Mouse (Mus musculus): ENCODE measurements at regions not wholly inside any gene's neighbourhood (a gene's known extent, or its start where the extent isn't known, plus 50 kb on each side); places are given as distances from the start of the nearest gene placed in this dataset.

- no peak overlapping the region for H3K4me2 ChIP-seq (ENCODE audit: insufficient read depth, low read depth, poor library complexity, severe bottlenecking)
- no peaks in the 10 kb centered on the region for H3K79me2 ChIP-seq (replicated peaks; ENCODE audit: control insufficient read depth, extremely low read depth, insufficient read depth, poor library complexity, severe bottlenecking)
- no peaks in the 10 kb centered on the region for H3K27me3 ChIP-seq (replicated peaks)
- DNase-seq (ENCODE audit: extremely low read depth), result no peak
- no peaks in the 10 kb centered on the region for H3K36me3 ChIP-seq (replicated peaks in 1 of 2; ENCODE audit: control insufficient read depth in 1 of 2, insufficient read depth in 1 of 2, low read length in 1 of 2)
- no peaks in the 10 kb centered on the region for H3K9me3 ChIP-seq (replicated peaks; ENCODE audit: low read length)
- H3K9ac ChIP-seq (ENCODE audit: insufficient read depth, low read depth), result no peak overlapping the region
- H3K4me3 ChIP-seq (replicated peaks in 1 of 3; ENCODE audit: low read depth in 2 of 3, low read length in 2 of 3, poor library complexity in 1 of 3), result no peak overlapping the region
- TF ChIP-seq ELF1 (IDR thresholded peaks at IDR 0.05; ENCODE audit: low read depth, low read length), result no peak
- TF ChIP-seq NRF1 (IDR thresholded peaks at IDR 0.05; ENCODE audit: low read depth, low read length), result no peak
- TF ChIP-seq EP300 (IDR thresholded peaks at IDR 0.05; ENCODE audit: low read length), result no peak
- TF ChIP-seq KAT2A (IDR thresholded peaks at IDR 0.05; ENCODE audit: insufficient replicate concordance, low read length), result no peak
- TF ChIP-seq BHLHE40 (IDR thresholded peaks at IDR 0.05; ENCODE audit: low read depth, low read length), result no peak
- no peak overlapping the region for H3K27ac ChIP-seq (ENCODE audit: insufficient read depth, low read depth)
- dilution Hi-C loops (cut with MboI; ENCODE audit: extremely low pct_ligation_motif_present, extremely low pct_unique_long_range_greater_than_20kb, low sequenced_read_pairs), result no loop called here
- in situ Hi-C loops (cut with MboI; ENCODE audit: low pct_ligation_motif_present, low pct_unique_long_range_greater_than_20kb, low sequenced_read_pairs), result no loop called here
- H3K4me1 ChIP-seq (ENCODE audit: control insufficient read depth in 1 of 2, insufficient read depth in 2 of 2), result no peaks in the 10 kb centered on the region
Measured at GRCm38 (mm10) chr1:177512116-177512515, 70.0 kb downstream of the Zbtb18 start.

DNA sequence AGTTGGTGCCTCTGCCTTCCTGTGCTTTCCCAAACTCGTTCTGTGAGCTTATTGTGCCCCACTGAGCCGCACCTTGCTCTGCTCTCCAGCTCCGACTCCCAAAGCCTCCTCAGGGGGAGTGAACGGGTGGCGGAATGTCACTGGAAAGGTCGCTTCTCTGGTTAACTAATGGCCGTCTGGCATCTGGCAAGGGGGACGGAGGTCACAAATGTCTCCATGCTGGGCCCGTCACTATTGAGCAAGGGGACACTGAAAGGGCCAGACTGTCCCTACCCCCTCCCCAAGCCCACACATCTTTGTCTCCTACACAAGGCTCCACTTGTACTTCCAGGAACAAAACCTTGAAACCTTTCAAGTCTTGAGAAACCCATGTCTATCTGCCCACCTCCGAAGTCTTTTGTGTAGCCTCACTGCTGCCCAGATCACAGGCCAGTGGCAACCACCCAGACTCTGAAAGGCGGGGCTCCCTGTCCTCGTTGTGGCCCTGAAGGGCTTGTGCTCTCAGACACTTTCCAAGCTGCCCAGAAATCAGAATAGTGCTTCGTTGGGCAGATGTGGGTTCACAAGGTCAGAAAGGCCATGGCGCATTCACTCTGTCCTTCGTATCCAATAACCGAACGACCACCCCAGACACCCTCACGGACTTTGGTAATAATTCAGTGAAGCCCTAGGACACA lies 75.9 kb downstream of the Zbtb18 start:
- no peak overlapping the region for H3K4me2 ChIP-seq (ENCODE audit: insufficient read depth, low read depth, poor library complexity, severe bottlenecking)
- H3K4me1 ChIP-seq (ENCODE audit: control insufficient read depth in 1 of 2, insufficient read depth in 2 of 2), result no peaks in the 10 kb centered on the region
- dilution Hi-C loops (cut with MboI; ENCODE audit: extremely low pct_ligation_motif_present, extremely low pct_unique_long_range_greater_than_20kb, low sequenced_read_pairs), result no loop called here
- no peak overlapping the region for H3K9ac ChIP-seq (ENCODE audit: insufficient read depth, low read depth)
- no peak overlapping the region for H3K27ac ChIP-seq (ENCODE audit: insufficient read depth, low read depth)
- H3K27me3 ChIP-seq (replicated peaks), result no peaks in the 10 kb centered on the region
- H3K9me3 ChIP-seq (replicated peaks; ENCODE audit: low read length), result no peaks in the 10 kb centered on the region
- H3K4me3 ChIP-seq (replicated peaks in 1 of 3; ENCODE audit: low read depth in 2 of 3, low read length in 2 of 3, poor library complexity in 1 of 3), result no peak overlapping the region
- no peaks in the 10 kb centered on the region for H3K79me2 ChIP-seq (replicated peaks; ENCODE audit: control insufficient read depth, extremely low read depth, insufficient read depth, poor library complexity, severe bottlenecking)
- in situ Hi-C loops (cut with MboI; ENCODE audit: low pct_ligation_motif_present, low pct_unique_long_range_greater_than_20kb, low sequenced_read_pairs), result no loop called here
- TF ChIP-seq CTCF (conservative IDR thresholded peaks at IDR 0.05 in 1 of 2, IDR thresholded peaks at IDR 0.05 in 1 of 2; ENCODE audit: low read depth in 2 of 2, low read length in 2 of 2), result no peak
- TF ChIP-seq TCF12 (IDR thresholded peaks at IDR 0.05; ENCODE audit: low read depth, low read length), result no peak
- no peaks in the 10 kb centered on the region for H3K36me3 ChIP-seq (replicated peaks in 1 of 2; ENCODE audit: control insufficient read depth in 1 of 2, insufficient read depth in 1 of 2, low read length in 1 of 2)
- no peak for DNase-seq (ENCODE audit: extremely low read depth)

- TF ChIP-seq JUN (IDR thresholded peaks at IDR 0.05; ENCODE audit: insufficient read depth, low read depth, low read length) (no peak), CTCF (conservative IDR thresholded peaks at IDR 0.05 in 1 of 2, IDR thresholded peaks at IDR 0.05 in 1 of 2; ENCODE audit: low read depth in 2 of 2, low read length in 2 of 2) (no peak), ZKSCAN1 (IDR thresholded peaks at IDR 0.05; ENCODE audit: borderline replicate concordance, low read depth, low read length) (no peak)
- in situ Hi-C loops (cut with MboI; ENCODE audit: low pct_ligation_motif_present, low pct_unique_long_range_greater_than_20kb, low sequenced_read_pairs) (no loop called here), dilution Hi-C loops (cut with MboI; ENCODE audit: extremely low pct_ligation_motif_present, extremely low pct_unique_long_range_greater_than_20kb, low sequenced_read_pairs) (no loop called here)
- no peaks in the 10 kb centered on the region for H3K4me1 ChIP-seq (ENCODE audit: control insufficient read depth in 1 of 2, insufficient read depth in 2 of 2)
- no peak overlapping the region for H3K27ac ChIP-seq (ENCODE audit: insufficient read depth, low read depth)
- no peak overlapping the region for H3K4me3 ChIP-seq (replicated peaks in 1 of 3; ENCODE audit: low read depth in 2 of 3, low read length in 2 of 3, poor library complexity in 1 of 3)
- no peak for DNase-seq (ENCODE audit: extremely low read depth)
- no peaks in the 10 kb centered on the region for H3K79me2 ChIP-seq (replicated peaks; ENCODE audit: control insufficient read depth, extremely low read depth, insufficient read depth, poor library complexity, severe bottlenecking)
- no peak overlapping the region for H3K4me2 ChIP-seq (ENCODE audit: insufficient read depth, low read depth, poor library complexity, severe bottlenecking)
- no peaks in the 10 kb centered on the region for H3K27me3 ChIP-seq (replicated peaks)
- H3K9ac ChIP-seq (ENCODE audit: insufficient read depth, low read depth), result no peak overlapping the region
- no peaks in the 10 kb centered on the region for H3K36me3 ChIP-seq (replicated peaks in 1 of 2; ENCODE audit: control insufficient read depth in 1 of 2, insufficient read depth in 1 of 2, low read length in 1 of 2)
- H3K9me3 ChIP-seq (replicated peaks; ENCODE audit: low read length), result no peaks in the 10 kb centered on the region
Measured at GRCm38 (mm10) chr1:177518897-177519513, 76.9 kb downstream of the Zbtb18 start.

Measured in CH12.LX (cell line).